Mouse (Mus musculus) adrenal gland, adult 8-10 months (tissue): ENCODE results near the gene Mdm2. TPM values are rescaled to one million over a fixed set of nuclear protein-coding genes. Genes with fewer than 3 reads are reported as not detected.
"Not testable (repeated sequence)": the region's sequence is repeated elsewhere in the genome, so short reads cannot be mapped to it uniquely, and the experiment has no call there.

Experiments
- DNase-seq: peaks from one replicate; pipeline ENCODE4 v3.0.0; 2022
- total RNA-seq, 4 experiments: library from RNA; stranded (reverse); gene quantifications; 2 replicates each; pipeline ENCODE4 v1.2.4; 2022

The Mdm2 gene
- total RNA-seq, 4 experiments from 2014 or later, result 51.0 to 82.1 (median 68.5) TPM

- no peak for DNase-seq
Measured at GRCm38 (mm10) chr10:117712191-117712754, 1.7 kb upstream of the Mdm2 start.

- DNase-seq, result no peak
Measured at GRCm38 (mm10) chr10:117711408-117711807, 850 bp upstream of the Mdm2 start.

- DNase-seq, result peak; percentile 81
Measured at GRCm38 (mm10) chr10:117709930-117710603, 491 bp downstream of the Mdm2 start.

- DNase-seq, result no peak
Measured at GRCm38 (mm10) chr10:117709326-117709830, 1.2 kb downstream of the Mdm2 start.

- DNase-seq, result no peak
Measured at GRCm38 (mm10) chr10:117708856-117709255, 1.7 kb downstream of the Mdm2 start.

GRCm38 (mm10) chr10:117708376-117708775 is 2.2 kb downstream of the Mdm2 start:
- no peak for DNase-seq

- no peak for DNase-seq
Measured at GRCm38 (mm10) chr10:117707114-117707838, 3.3 kb downstream of the Mdm2 start.

- no peak for DNase-seq
Measured at GRCm38 (mm10) chr10:117706440-117706839, 4.1 kb downstream of the Mdm2 start.

GRCm38 (mm10) chr10:117705806-117706205 is 4.8 kb downstream of the Mdm2 start:
- no peak for DNase-seq

- no peak for DNase-seq
Measured at GRCm38 (mm10) chr10:117704964-117705335, 5.6 kb downstream of the Mdm2 start.

GRCm38 (mm10) chr10:117704314-117704963 is 6.1 kb downstream of the Mdm2 start:
- DNase-seq, result not testable (repeated sequence)

- DNase-seq, result no peak
Measured at GRCm38 (mm10) chr10:117703506-117703905, 7.1 kb downstream of the Mdm2 start.

GRCm38 (mm10) chr10:117702024-117702833 is 8.3 kb downstream of the Mdm2 start:
- DNase-seq, result no peak

GRCm38 (mm10) chr10:117701034-117701829 is 9.3 kb downstream of the Mdm2 start:
- DNase-seq, result no peak

GRCm38 (mm10) chr10:117700450-117700849 is 10.1 kb downstream of the Mdm2 start:
- no peak for DNase-seq

- DNase-seq, result no peak
Measured at GRCm38 (mm10) chr10:117699914-117700313, 10.6 kb downstream of the Mdm2 start.

GRCm38 (mm10) chr10:117698313-117699138 is 12.0 kb downstream of the Mdm2 start:
- no peak for DNase-seq

- no peak for DNase-seq
Measured at GRCm38 (mm10) chr10:117697561-117698115, 12.9 kb downstream of the Mdm2 start.

- DNase-seq, result no peak
Measured at GRCm38 (mm10) chr10:117696827-117697560, 13.6 kb downstream of the Mdm2 start.
